Comparison of ENCODE assay signal across 15 mouse cellular contexts in genomic region chr9:22703541-22703940, GRCm38 (mm10).
A peak's percentile ranks its signal among the peaks of the same experiment; 100 is the strongest.
DNase-seq lines count a peak whose midpoint lies in the region; ATAC-seq and TF ChIP-seq lines count a peak whose summit lies in the region.
"Had no signal": no experiment of that assay in that cellular context is flagged by ENCODE, and none has a peak within 500 bp of the region (broad histone marks: within the 10 kb centered on the region; RNA-seq: fewer than 3 reads in every experiment).

No protein-coding gene starts in this region.

- no peaks in the 10 kb centered on the region for H3K9me3 ChIP-seq in liver, embryonic 11.5 days (ENCODE audit: control insufficient read depth, low read length)
- no peaks in the 10 kb centered on the region for H3K9me3 ChIP-seq in heart, embryonic 10.5 days
- H3K9me3 ChIP-seq: heart, embryonic 15.5 days had no signal

- ATAC-seq in CD4-positive, CD25-positive, alpha-beta regulatory T cell, adult 4 months, result no peak
- no peak for ATAC-seq in liver, embryonic 11.5 days (replicated peaks; ENCODE audit: low FRiP score)

- no peak overlapping the region for H3K4me2 ChIP-seq in liver, embryonic 11.5 days
- H3K4me2 ChIP-seq: heart, embryonic 15.5 days; liver, embryonic 13.5 days had no signal

- H3K36me3 ChIP-seq in liver, adult 2 months (ENCODE audit: control insufficient read depth, insufficient read depth, low read length), result no peaks in the 10 kb centered on the region
- H3K36me3 ChIP-seq in liver, embryonic 11.5 days (ENCODE audit: control insufficient read depth, insufficient read depth, low read length), result no peaks in the 10 kb centered on the region
- H3K36me3 ChIP-seq in heart, embryonic 10.5 days, result no peaks in the 10 kb centered on the region
- H3K36me3 ChIP-seq: forebrain, embryonic 10.5 days; heart, embryonic 15.5 days; liver, embryonic 13.5 days had no signal

- peak; percentile 22; the same call in 1 of the 2 replicates for TF ChIP-seq CTCF in liver, adult 2 months (IDR thresholded peaks at IDR 0.05; ENCODE audit: low read depth, low read length)

- no peak overlapping the region for H3K27ac ChIP-seq in liver, adult 2 months (replicated peaks; ENCODE audit: insufficient read depth, low read depth, low read length)
- H3K27ac ChIP-seq in liver, embryonic 11.5 days (ENCODE audit: low read depth, low read length), result no peak overlapping the region
- no peak overlapping the region for H3K27ac ChIP-seq in heart, embryonic 10.5 days
- H3K27ac ChIP-seq: forebrain, embryonic 10.5 days; heart, embryonic 15.5 days; liver, embryonic 13.5 days had no signal

- no peak for TF ChIP-seq POLR2A in liver, adult 2 months (IDR thresholded peaks at IDR 0.05; ENCODE audit: extremely low read depth, insufficient read depth, low read length)

- no peaks in the 10 kb centered on the region for H3K79me2 ChIP-seq in liver, adult 2 months (ENCODE audit: control insufficient read depth, insufficient read depth, low read length)

- no peaks in the 10 kb centered on the region for H3K4me1 ChIP-seq in liver, adult 2 months (ENCODE audit: control insufficient read depth, insufficient read depth, low read length)
- no peaks in the 10 kb centered on the region; the same call in 1 of the 2 replicates for H3K4me1 ChIP-seq in liver, embryonic 11.5 days (replicated peaks; ENCODE audit: control insufficient read depth, insufficient read depth, low read length)
- no peaks in the 10 kb centered on the region for H3K4me1 ChIP-seq in heart, embryonic 10.5 days
- H3K4me1 ChIP-seq: heart, embryonic 15.5 days had no signal

- DNase-seq in CD4-positive, CD25-positive, alpha-beta regulatory T cell, adult 2 months (ENCODE audit: low read depth, low spot score), result peak; percentile 40
- DNase-seq in liver, adult 2 months (ENCODE audit: extremely low read depth, low read depth, low spot score), result no peak
- no peak for DNase-seq in liver, embryonic 11.5 days (ENCODE audit: low spot score)
- DNase-seq in 416B (ENCODE audit: low read depth) (peak; percentile 26), ZHBTc4 (ENCODE audit: low read depth, low spot score) (peak; percentile 59)
- DNase-seq in urinary bladder, postnatal 14 days (ENCODE audit: low spot score), result no peak
- DNase-seq in heart, embryonic 10.5 days (ENCODE audit: low spot score), result no peak
- DNase-seq: adrenal gland, postnatal 36 days; cerebellum, adult 18-20 months; kidney, postnatal 14 days; liver, embryonic 13.5 days; retina, postnatal 1 day had no signal

- WGBS in liver, adult 2 months, result 95% methylated on average over 2 of the region's 2 CpGs
- 82% methylated on average over 2 of the region's 2 CpGs for WGBS in liver, embryonic 11.5 days
- WGBS in heart, embryonic 10.5 days, result 90% methylated on average over 2 of the region's 2 CpGs

- no peak overlapping the region for H3K4me3 ChIP-seq in liver, adult 2 months (ENCODE audit: insufficient read depth, low read depth, low read length)
- H3K4me3 ChIP-seq in liver, embryonic 11.5 days (ENCODE audit: low read depth, low read length), result no peak overlapping the region
- H3K4me3 ChIP-seq in heart, embryonic 10.5 days, result no peak overlapping the region
- H3K4me3 ChIP-seq: forebrain, embryonic 10.5 days; heart, embryonic 15.5 days; liver, embryonic 13.5 days had no signal

- H3K27me3 ChIP-seq in liver, adult 2 months (ENCODE audit: control insufficient read depth, insufficient read depth, low read length), result no peaks in the 10 kb centered on the region
- H3K27me3 ChIP-seq in liver, embryonic 11.5 days (replicated peaks; ENCODE audit: control insufficient read depth, insufficient read depth, low read length), result no peaks in the 10 kb centered on the region
- no peaks in the 10 kb centered on the region for H3K27me3 ChIP-seq in heart, embryonic 10.5 days (ENCODE audit: insufficient read depth, poor library complexity, severe bottlenecking)
- H3K27me3 ChIP-seq: heart, embryonic 15.5 days; liver, embryonic 13.5 days had no signal

- no peak overlapping the region for H3K9ac ChIP-seq in liver, adult 2 months (ENCODE audit: low read depth, low read length)
- H3K9ac ChIP-seq in liver, embryonic 11.5 days (ENCODE audit: low read depth, low read length), result no peak overlapping the region
- H3K9ac ChIP-seq: heart, embryonic 15.5 days; liver, embryonic 13.5 days had no signal

Comparison
In these comparisons a context has a peak if more than half of its experiments do, and no peak if none do; other contexts are left out.
1. DNase-seq: peak in CD4-positive, CD25-positive, alpha-beta regulatory T cell, adult 2 months (single experiment), 416B (single experiment) and ZHBTc4 (single experiment); none in liver, adult 2 months (single experiment), liver, embryonic 11.5 days (single experiment), urinary bladder, postnatal 14 days (single experiment) and heart, embryonic 10.5 days (single experiment).